Mouse (Mus musculus): ENCODE measurements around the gene Rapsn. TPM values are rescaled to one million over a fixed set of nuclear protein-coding genes. Genes with fewer than 3 reads are reported as not detected.
A peak's percentile ranks its signal among the peaks of the same experiment; 100 is the strongest.
"Not testable (repeated sequence)": the region's sequence is repeated elsewhere in the genome, so short reads cannot be mapped to it uniquely, and the experiment has no call there.

Gene Rapsn
- polyA plus RNA-seq, 1 experiment from 2014 or later = 0.57 TPM

GRCm38 (mm10) chr2:91027391-91028214, 7.8 kb upstream of the Rapsn start:
- H3K36me3 ChIP-seq = peaks cover 29% of the 10 kb centered on the region
- peak overlapping the region; percentile 65 for H3K4me3 ChIP-seq
- H3K4me1 ChIP-seq = peaks cover 78% of the 10 kb centered on the region
- 43% methylated on average over 9 of the region's 9 CpGs for WGBS (ENCODE audit: insufficient replicate concordance)
- peak overlapping the region; percentile 74 for H3K4me2 ChIP-seq
- H3K27me3 ChIP-seq (replicated peaks) = no peaks in the 10 kb centered on the region
- ATAC-seq = peak; percentile 78
- H3K9me3 ChIP-seq (replicated peaks) = no peaks in the 10 kb centered on the region
- peak overlapping the region; percentile 76 for H3K9ac ChIP-seq
- peak overlapping the region; percentile 95 for H3K27ac ChIP-seq

GRCm38 (mm10) chr2:91031216-91031615, 4.2 kb upstream of the Rapsn start:
- H3K27ac ChIP-seq = no peak overlapping the region
- H3K4me1 ChIP-seq = peaks cover 45% of the 10 kb centered on the region
- no peak for ATAC-seq
- H3K36me3 ChIP-seq = 0 out of 2 replicates have a peak, but pooled peaks cover 3% of the 10 kb centered on the region
- no peak overlapping the region for H3K4me3 ChIP-seq
- 72% methylated on average over 4 of the region's 4 CpGs for WGBS (ENCODE audit: insufficient replicate concordance)
- no peak overlapping the region for H3K4me2 ChIP-seq
- no peaks in the 10 kb centered on the region for H3K9me3 ChIP-seq (replicated peaks)
- no peak overlapping the region for H3K9ac ChIP-seq
- no peaks in the 10 kb centered on the region for H3K27me3 ChIP-seq (replicated peaks)

GRCm38 (mm10) chr2:91033000-91033399, 2.4 kb upstream of the Rapsn start:
- Histone ChIP-seq H3K27ac (no peak overlapping the region), H3K27me3 (replicated peaks) (no peaks in the 10 kb centered on the region), H3K9me3 (replicated peaks) (no peaks in the 10 kb centered on the region), H3K36me3 (0 out of 2 replicates have a peak, but pooled peaks cover 3% of the 10 kb centered on the region), H3K4me1 (peaks cover 27% of the 10 kb centered on the region), H3K4me2 (no peak overlapping the region), H3K9ac (no peak overlapping the region), H3K4me3 (no peak overlapping the region)
- ATAC-seq = no peak
- 13% methylated on average over 3 of the region's 3 CpGs for WGBS (ENCODE audit: insufficient replicate concordance)

GRCm38 (mm10) chr2:91041786-91042185, 6.4 kb downstream of the Rapsn start:
- Histone ChIP-seq H3K9me3 (replicated peaks) (no peaks in the 10 kb centered on the region), H3K4me2 (no peak overlapping the region), H3K4me1 (peaks cover 39% of the 10 kb centered on the region), H3K9ac (no peak overlapping the region), H3K27me3 (replicated peaks) (no peaks in the 10 kb centered on the region), H3K36me3 (no peaks in the 10 kb centered on the region), H3K27ac (0 out of 2 replicates have a peak overlapping the region, but pooled peaks have one; percentile 1), H3K4me3 (no peak overlapping the region)
- WGBS (ENCODE audit: insufficient replicate concordance) = 71% methylated on average over 8 of the region's 8 CpGs
- no peak for ATAC-seq

GRCm38 (mm10) chr2:91042651-91043398, 7.4 kb downstream of the Rapsn start:
- Histone ChIP-seq H3K4me1 (peaks cover 46% of the 10 kb centered on the region), H3K9ac (no peak overlapping the region), H3K36me3 (no peaks in the 10 kb centered on the region), H3K9me3 (replicated peaks) (no peaks in the 10 kb centered on the region), H3K4me3 (no peak overlapping the region), H3K27ac (no peak overlapping the region), H3K4me2 (peak overlapping the region; percentile 37), H3K27me3 (replicated peaks) (no peaks in the 10 kb centered on the region)
- peak; percentile 43 for ATAC-seq
- 41% methylated on average over 21 of the region's 21 CpGs for WGBS (ENCODE audit: insufficient replicate concordance)

- ATAC-seq = no peak
- Histone ChIP-seq H3K27ac (no peak overlapping the region), H3K9me3 (replicated peaks) (no peaks in the 10 kb centered on the region), H3K4me3 (no peak overlapping the region), H3K4me2 (no peak overlapping the region), H3K27me3 (replicated peaks) (no peaks in the 10 kb centered on the region), H3K4me1 (peaks cover 51% of the 10 kb centered on the region), H3K36me3 (no peaks in the 10 kb centered on the region), H3K9ac (no peak overlapping the region)
- WGBS (ENCODE audit: insufficient replicate concordance) = 74% methylated on average over 13 of the region's 13 CpGs
Observed at GRCm38 (mm10) chr2:91044727-91045126, 9.3 kb downstream of the Rapsn start.

- H3K36me3 ChIP-seq; H3K9ac ChIP-seq; H3K27me3 ChIP-seq (replicated peaks); H3K4me2 ChIP-seq; H3K4me3 ChIP-seq; H3K9me3 ChIP-seq (replicated peaks): not testable (repeated sequence)
- 40% methylated on average over 1 of the region's 1 CpGs for WGBS (ENCODE audit: insufficient replicate concordance)
- Histone ChIP-seq H3K4me1 (peaks cover 51% of the 10 kb centered on the region), H3K27ac (peak overlapping the region; percentile 57)
- ATAC-seq = peak; percentile 72
Observed at GRCm38 (mm10) chr2:91045805-91046204, 10.4 kb downstream of the Rapsn start.

GRCm38 (mm10) chr2:91047359-91047758, 11.9 kb downstream of the Rapsn start:
- peaks cover 57% of the 10 kb centered on the region for H3K4me1 ChIP-seq
- no peaks in the 10 kb centered on the region for H3K36me3 ChIP-seq
- no peak overlapping the region for H3K27ac ChIP-seq
- 73% methylated on average over 9 of the region's 9 CpGs for WGBS (ENCODE audit: insufficient replicate concordance)
- H3K27me3 ChIP-seq (replicated peaks) = no peaks in the 10 kb centered on the region
- H3K4me3 ChIP-seq = no peak overlapping the region
- no peak for ATAC-seq
- H3K9ac ChIP-seq = no peak overlapping the region
- H3K4me2 ChIP-seq = no peak overlapping the region
- no peaks in the 10 kb centered on the region for H3K9me3 ChIP-seq (replicated peaks)

GRCm38 (mm10) chr2:91051917-91052316, 16.5 kb downstream of the Rapsn start:
- H3K9ac ChIP-seq = no peak overlapping the region
- 0 out of 2 replicates have a peak overlapping the region, but pooled peaks have one; percentile 0 for H3K27ac ChIP-seq
- 35% methylated on average over 3 of the region's 3 CpGs for WGBS (ENCODE audit: insufficient replicate concordance)
- ATAC-seq = no peak
- H3K4me2 ChIP-seq = 0 out of 2 replicates have a peak overlapping the region, but pooled peaks have one; percentile 11
- peaks cover 21% of the 10 kb centered on the region for H3K36me3 ChIP-seq
- peaks cover 41% of the 10 kb centered on the region for H3K4me1 ChIP-seq
- H3K9me3 ChIP-seq (replicated peaks) = no peaks in the 10 kb centered on the region
- H3K27me3 ChIP-seq (replicated peaks) = no peaks in the 10 kb centered on the region
- no peak overlapping the region for H3K4me3 ChIP-seq

GRCm38 (mm10) chr2:91052752-91053151, 17.3 kb downstream of the Rapsn start:
- Histone ChIP-seq H3K4me2 (peak overlapping the region; percentile 84), H3K9me3 (replicated peaks) (no peaks in the 10 kb centered on the region), H3K4me3 (peak overlapping the region; percentile 93; the same call in 1 of the 2 replicates), H3K4me1 (peaks cover 35% of the 10 kb centered on the region), H3K36me3 (peaks cover 30% of the 10 kb centered on the region), H3K27ac (0 out of 2 replicates have a peak overlapping the region, but pooled peaks have one; percentile 81), H3K27me3 (replicated peaks) (no peaks in the 10 kb centered on the region), H3K9ac (peak overlapping the region; percentile 25; the same call in 1 of the 2 replicates)
- WGBS (ENCODE audit: insufficient replicate concordance) = 48% methylated on average over 2 of the region's 2 CpGs
- no peak for ATAC-seq

GRCm38 (mm10) chr2:91053181-91053933, 17.9 kb downstream of the Rapsn start:
- peak overlapping the region; percentile 81 for H3K27ac ChIP-seq
- peak overlapping the region; percentile 90 for H3K9ac ChIP-seq
- ATAC-seq = peak; percentile 42
- H3K4me3 ChIP-seq = peak overlapping the region; percentile 93
- WGBS (ENCODE audit: insufficient replicate concordance) = under 1% methylated on average over 6 of the region's 6 CpGs
- no peaks in the 10 kb centered on the region for H3K9me3 ChIP-seq (replicated peaks)
- H3K27me3 ChIP-seq (replicated peaks) = no peaks in the 10 kb centered on the region
- H3K4me1 ChIP-seq = peaks cover 35% of the 10 kb centered on the region
- H3K4me2 ChIP-seq = peak overlapping the region; percentile 84
- H3K36me3 ChIP-seq = peaks cover 36% of the 10 kb centered on the region

Data from liver, embryonic 12.5 days (tissue).